Mouse (Mus musculus): ENCODE results near the gene Trim10.

DNA sequence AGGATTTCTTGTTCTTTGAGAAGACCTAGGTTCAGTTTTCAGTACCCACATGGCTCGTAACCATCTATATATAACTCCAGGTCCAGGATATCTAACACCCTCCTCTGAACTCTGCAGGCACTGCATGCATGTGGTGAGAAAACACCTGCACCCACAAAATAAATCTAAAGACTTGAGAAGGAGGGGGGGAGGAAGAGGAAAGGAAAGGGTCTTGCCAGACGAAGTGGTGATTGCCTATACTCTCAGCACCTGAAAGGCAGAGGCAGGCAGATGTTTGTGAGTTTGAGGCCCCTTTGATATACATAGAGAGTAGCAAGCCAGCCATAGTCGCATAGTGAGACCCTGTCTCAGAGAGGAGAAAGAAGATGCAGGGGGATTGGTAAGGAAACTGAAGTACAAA, 29.4 kb upstream of the Trim10 start:
- TF ChIP-seq GATA1 (IDR thresholded peaks at IDR 0.05; ENCODE audit: borderline replicate concordance, low read length) (no peak), FLI1 (IDR thresholded peaks at IDR 0.05; ENCODE audit: low read length) (no peak)

Data from megakaryocyte, embryonic 14.5 days (primary cell).